Mouse (Mus musculus) telencephalon, adult 2 months (tissue): Measurements from ENCODE around the gene Bmf.
A peak's percentile ranks its signal among the peaks of the same experiment; 100 is the strongest.

Source experiments
- DNase-seq: peaks from one replicate; pipeline ENCODE4 v3.0.0-alpha.2; 2011; ENCODE audit warnings: low read depth, low spot score

The Bmf gene

DNA sequence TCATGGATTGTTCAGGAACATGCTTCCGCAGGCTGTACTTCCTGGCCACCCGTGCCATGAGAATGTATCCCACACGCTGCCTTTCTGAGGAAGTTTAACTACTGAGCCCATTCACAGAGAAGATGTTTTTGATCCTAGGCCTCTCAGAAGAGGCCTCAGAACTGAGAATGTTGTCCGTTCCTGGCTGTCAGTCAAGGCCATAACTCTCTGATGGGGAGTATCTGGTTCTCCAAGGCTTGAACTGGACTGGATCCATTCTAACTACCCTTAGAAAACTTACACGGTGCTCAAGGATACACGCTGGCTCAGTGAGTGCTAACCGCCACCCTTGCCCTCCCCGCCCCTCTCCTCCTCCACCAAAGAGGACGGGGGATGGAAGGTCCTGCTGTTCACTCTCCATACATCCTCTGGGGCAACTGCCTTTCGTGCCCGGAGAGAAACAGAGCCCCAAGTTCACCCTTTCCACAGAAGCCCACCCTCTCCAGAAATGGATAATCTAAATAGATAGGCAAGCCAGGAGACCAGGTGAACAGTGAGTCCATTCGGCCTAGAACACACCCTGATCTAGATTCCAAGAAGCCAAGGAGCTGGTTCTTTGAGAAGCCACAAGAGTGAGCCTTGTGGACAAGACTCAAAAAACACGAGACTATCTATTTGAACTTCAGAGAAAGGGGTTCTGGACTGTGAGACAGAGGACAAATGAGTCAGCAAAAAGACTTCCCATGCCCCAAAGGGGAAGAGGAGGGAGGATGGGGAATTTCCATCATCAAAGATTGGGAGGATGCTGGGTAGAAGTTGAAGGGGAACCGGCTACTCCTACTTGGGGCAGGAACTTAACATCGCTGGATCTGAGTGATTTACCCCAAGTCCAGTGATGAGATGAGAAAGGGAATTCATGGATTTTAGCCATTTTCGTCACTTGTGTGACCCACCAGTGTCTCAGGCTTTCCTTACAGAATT, 36.8 kb downstream of the Bmf start:
- no peak for DNase-seq

DNA sequence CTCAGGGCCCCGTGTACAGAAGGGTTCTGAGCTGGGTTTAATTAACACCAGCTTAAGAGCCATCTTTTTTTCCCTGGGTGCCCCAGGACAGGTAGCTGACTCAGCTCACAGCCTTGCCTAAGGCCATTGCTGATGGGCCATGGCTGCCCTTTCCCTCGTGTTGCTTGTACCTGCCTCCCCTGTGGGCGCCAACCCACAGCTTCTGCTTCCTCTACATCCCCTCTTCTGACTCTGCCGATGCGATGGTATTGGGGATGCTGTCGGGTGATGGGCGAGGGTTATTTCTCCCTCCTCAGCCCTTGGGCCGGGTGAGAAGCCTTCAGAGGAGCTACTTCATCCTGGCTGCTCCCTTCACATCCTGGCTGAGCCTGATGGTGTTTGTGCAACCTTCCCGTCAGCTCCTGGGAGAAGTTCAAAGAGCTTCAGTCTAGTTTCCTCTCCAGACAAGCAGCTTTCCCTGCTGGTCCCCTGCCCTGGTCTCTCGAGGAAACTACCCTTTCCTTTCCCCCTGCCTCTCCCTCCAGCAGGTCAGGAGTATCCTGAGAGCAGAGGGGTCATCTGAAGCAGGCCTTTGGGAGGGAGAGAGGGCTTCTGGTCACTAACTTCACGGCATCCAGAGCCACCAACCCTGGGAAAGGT, 37.6 kb downstream of the Bmf start:
- no peak for DNase-seq

DNA sequence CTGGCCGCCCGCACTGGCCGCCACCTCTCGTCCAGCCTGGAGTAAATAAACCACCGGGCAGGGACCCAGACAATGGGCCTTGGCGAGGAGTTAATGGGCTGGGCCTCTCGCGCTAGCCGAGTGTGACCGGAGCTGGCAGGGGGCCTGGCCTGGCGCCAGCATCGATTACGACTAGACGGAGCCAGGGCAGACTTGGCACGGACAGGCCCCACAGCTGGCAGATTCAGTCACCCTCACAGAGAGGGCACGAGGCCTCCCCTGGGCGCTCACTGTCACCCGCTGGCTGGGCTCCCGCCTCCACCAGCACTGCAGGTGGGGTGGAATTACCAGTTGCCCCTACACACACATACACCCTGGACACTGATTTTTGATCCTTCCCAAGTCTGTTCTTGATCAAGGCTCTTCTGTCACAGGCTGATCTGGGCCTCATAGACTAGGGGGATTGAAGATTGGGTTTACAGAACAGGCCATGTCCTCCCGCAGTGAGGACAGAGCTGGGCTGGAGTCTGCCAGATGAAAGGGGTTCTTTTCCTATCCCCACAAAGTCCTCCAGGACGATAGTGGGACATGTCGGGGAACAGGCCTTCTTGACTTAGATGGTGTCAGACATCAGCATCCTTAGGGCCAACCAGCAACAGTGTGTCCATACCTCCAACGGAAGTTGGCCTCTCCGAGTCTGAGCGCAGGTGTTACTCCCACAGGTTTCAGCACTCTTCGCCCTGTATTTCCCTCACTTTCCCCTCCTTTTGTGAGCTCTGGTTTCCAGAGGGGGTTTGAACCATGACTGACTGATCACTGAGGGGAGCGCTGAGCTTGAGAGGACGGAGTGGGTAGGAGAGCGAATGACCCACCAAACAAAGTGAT, 38.8 kb downstream of the Bmf start:
- DNase-seq = peak; percentile 48

DNA sequence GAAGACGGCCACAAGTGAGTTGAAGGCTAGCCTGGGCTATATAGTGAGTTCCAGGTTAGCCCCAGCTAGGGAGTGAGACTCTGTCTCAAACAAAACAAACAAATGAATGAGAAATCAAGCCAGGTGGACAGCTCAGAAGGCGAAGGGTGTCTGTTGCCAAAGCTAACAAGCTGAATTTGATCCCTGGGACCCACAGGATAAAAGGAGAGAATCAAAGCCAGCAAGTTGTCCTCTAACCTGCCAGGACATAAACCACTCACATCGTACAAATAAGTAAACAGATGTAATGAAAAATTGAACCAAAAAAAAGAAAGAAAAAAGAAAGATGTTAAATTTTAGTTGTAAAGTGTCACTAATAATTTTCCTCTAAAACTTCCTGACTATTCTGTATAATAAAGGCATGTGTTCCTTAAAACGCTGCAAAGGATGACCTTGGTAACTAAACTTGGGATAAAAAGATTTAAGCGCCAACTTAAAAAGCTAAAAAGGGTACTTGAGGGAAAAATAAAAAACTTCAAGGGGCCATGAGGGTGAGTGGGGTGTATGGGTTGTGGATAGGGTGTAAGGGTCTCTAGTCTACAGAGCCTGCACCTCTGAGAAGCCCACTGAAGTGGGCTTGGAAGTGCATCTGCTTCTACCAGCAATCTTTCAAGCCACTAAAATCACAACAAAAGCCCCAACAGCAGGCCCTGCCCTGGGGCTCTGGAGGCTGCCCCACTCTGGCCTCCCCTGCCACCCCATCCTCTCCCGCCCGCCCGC, 39.6 kb downstream of the Bmf start:
- no peak for DNase-seq

DNA sequence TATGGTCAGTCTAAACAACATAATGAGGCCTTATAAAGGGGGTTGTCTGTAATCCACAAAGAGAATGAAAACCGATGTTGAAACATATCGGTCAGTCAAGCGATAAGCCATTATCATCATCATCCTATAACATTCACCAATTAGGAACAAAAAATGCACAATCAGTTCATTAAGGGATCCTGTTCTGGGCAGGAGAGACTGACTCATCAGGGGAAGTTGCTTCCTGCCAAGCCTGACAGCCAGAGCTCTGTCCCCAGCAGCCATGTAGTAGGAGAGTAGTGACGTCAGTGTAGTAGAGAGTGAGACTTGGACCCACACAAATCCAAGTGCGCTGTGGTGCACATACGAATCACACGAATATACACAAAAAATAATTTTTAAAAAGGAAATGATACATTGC, 42.4 kb downstream of the Bmf start:
- DNase-seq = no peak

DNA sequence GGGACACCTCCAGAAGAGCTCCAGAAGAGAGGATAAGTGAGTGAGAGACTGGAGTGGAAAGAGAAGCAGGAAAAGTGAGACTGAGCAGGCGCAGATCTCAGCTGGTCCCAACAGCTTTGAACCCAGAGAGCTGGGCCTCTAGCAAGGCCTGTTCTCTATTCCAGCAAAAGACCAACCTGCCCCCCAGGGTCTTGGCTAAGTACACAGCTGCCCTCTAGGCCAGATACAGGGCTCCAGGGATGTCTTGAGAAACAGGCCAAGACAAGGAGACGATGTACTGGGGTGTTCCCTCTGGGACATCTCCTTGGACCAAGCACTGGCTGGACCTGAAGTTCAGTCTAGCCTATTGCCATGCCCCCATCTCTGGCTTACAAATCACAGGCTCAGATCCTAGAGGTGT, 49.3 kb downstream of the Bmf start:
- no peak for DNase-seq

DNA sequence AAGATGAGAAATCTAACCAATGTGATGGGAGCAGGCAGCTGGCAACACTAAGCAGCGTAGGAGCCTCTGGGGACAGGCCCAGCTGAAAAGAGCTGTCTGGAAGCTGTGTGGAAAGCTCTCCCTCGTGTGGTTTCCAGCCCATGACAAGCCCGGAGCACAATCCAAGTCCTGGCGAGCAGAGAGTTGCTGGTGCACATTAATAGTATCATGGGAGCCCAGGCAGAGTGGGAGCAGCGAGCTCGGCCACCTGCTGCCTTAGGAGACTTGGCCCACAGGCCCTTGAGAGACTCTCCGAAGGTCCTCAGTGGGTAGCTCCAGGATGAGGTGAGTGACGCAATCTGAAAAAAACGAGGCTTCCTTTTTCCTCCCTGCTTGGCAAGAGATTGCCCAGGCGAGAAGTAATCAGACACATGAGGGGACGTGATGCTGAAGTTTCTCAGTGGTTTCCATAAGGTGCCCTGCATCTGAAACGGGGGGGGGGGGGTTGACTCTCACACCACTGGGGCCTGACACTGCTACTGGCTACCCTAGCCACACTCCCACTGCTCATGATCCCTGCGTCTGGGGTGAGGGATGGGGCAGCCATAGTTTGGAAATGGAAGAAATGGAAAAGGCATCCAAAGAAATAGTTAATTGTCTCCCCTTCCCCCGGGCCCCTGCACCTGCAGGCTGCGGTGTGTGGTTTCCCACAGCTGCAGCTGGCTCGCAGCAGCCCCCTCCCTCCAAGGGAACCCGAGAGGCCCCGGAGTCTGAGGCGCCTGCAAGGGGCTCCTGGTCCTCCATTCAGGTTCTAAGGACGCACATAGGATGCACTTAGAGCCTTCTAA, 50.1 kb downstream of the Bmf start:
- no peak for DNase-seq

DNA sequence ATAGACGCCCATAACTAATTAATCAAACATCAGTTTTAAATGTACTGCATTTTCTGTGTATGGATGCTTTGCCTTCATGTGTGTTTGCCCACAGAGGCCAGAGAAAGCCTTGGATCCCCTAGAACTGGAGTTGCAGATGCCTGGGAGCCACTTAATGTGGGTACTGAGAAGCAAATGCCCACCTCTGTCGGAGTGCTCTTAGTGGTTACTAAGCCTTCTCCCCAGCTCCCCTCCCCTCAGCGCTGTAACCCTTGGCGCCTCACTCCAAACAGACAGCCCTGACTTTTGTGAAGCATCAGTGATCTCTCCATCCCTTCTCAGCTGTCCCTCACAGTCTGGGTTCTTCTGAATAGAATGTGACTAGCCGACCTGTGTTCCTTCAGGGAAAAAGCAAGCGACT, 51.0 kb downstream of the Bmf start:
- no peak for DNase-seq

DNA sequence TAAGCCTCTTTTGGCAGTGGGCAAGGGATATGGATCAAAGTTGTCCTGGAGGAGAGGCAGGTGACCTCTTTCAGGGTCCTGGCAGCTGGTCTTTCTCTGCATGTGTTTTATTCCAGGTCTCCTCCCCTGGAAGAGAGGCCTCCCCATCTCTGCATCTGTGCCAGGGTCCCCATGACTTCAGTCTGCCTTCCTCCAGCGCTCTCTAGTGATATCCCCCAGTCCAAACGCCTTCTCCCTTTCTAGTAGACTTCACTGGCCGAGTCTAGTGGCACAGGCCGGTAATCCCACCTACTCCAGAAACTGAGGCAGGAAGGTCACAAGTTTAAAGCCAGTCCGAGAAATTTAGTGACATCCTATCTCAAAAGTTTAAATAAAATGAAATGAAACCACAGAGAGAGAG, 51.6 kb downstream of the Bmf start:
- DNase-seq = no peak

DNA sequence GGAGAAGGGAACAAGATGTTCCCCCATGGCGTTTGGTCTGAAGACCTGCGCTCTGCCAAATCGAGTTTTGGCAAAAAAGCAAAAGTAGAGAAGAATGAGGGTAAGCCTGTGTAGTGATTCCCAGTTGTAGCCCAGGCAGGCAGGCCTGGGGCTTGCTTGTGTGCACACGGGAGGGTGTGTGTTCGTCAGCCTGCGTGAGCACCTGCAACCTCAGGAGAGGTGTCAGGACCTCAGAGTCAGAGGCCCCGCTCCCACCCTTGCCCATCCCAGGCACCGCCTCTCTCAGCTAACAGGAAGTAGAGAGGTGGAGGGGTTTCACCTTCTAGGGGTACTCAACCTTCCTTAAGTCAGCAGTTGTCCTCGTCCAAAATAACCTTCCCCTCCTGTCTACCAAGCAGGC, 54.5 kb downstream of the Bmf start:
- DNase-seq = no peak

DNA sequence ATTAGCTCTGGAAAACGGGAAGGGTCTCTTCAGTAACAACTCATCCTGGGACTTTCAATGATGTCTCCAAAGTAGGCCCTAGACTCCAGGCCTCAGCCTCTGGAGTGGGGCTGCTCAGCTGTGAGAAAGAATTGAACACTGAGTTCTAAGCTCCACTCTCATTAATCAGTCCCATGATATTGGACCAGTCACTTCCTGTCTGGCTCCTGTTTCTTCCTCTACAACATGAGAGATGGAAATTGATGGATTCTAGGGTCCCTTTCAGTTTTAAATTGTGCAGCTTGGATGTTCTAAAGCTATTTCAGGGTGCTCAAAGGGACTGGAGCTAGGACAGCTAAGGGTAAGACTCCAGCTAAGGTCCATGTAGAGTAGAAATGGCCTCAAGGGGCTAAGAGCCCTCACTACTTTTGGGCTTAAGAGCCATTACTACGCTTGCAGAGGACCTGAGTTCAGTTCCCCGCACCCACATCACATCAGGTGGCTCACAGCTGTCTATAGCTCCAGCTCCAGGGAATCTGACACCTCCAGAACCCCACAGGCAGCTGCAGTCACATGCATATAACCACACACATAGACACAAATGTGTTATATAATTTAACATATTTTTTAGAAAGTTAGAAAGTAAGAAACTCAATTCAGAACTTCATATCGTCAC, 57.6 kb downstream of the Bmf start:
- DNase-seq = no peak

DNA sequence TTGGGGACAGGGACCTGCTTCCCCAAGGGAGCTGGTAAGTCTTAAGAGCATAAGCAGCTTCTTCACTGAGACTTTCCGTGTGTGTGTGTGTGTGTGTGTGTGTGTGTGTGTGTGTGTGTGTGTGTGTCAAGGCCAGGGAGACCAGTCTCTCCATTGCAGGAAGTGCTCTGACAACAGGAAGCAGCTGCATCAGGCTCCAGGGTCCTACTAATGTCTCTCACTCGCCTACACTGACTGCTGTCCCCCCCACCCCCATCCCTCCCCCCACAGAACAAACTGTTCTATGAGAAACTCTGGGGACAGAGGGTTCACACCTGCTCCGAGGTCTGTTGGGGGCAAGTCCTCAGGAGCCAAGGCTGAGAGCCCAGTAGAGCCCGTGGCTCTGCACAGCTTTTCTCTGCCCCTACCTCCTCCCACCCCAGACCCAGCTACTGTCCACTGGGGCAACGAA, 58.2 kb downstream of the Bmf start:
- DNase-seq = no peak

DNA sequence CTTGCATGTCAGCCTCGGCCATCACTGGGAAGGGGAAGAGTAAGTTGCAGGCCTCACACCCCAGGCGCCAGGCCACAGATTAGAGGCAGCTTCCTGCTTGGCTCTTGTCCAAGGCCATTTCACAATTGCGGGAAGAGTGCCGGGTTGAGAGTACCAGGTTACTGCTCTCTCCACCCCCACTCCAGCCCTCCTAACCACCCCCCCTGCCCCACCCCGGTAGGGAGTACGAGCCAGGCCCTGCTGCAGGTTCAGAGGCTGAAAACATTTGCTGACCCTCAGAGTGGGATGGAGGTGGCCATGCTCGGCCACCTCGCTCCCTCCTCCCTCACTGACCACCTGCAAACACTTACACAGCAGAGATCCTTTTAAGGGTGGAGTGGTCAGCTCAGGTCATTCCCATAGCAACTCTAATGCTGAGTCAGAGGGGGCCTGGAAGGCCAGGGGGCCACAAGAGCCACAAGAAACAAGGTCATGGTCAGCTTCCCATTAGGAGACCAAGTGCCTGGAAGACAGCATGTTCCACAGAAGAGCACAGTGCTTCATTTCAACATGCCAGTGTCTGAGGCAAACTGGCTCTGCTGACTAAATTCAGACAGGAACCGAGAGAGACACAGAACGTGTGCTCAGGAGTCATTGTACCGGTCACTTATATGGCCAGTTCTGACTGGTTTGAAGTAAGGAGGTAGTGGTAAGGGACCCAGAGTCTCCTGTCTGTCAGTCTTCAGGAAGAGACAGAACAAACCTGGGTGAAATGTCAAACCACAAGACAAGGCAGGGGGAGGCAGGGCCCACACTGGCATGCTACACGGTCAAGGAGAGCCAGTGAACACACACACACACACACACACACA, 59.0 kb downstream of the Bmf start:
- DNase-seq = no peak

DNA sequence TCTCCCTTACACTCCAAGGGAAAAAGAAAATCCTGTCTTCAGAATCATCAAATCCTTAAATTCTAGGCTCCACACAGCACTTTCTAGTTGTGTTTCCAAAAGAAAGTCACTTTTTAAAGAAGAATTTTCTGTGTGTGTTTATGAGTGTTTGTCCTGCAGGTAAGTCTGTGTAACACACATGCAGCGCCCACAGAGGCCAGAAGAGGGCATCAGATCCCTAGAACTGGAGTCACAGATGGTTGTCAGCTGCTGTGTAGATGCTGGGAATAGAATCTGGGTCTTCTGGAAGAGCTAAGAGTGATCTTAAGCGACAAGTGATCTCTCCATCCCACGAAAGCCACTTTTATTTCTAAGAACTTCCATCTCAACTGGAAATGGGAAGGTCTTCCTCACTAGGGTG, 61.7 kb downstream of the Bmf start:
- no peak for DNase-seq

DNA sequence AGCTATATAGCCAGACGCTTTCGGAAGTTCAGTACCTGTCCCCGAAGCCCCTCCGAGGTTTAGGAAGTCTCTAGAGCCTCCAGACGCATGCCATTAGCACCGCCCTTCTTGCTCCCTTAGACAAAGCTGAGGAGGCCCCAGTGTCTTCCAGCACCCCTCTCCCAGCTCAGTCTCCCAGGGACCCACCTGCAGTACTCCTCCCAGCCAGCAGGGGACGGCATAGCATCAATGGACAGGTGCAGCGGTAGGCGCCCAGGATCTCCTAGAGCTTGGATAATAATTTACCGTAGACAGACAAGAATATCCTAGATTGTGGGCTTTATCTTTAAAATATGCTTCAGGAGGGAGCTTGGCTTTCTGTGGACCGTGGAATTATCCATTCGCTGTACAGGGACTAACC, 62.6 kb downstream of the Bmf start:
- no peak for DNase-seq

DNA sequence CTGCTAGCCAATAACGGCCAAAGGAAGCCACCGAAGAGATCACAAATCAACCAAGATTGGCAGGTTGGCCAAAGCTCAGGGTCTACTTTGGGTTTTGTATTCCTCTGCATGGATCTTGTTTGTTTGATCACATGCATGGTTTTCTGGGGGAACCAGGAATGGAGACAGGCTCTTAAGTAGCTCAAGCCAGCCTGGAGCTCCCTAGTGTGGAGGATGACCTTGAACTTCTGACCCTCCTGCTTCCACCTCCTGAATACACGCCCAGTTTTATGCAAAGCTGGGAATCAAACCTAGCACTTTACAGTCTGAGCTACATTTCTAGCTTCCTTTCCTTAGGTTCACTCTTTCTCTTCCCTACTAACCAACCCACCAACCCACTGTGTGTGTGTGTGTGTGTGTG, 64.1 kb downstream of the Bmf start:
- no peak for DNase-seq

DNA sequence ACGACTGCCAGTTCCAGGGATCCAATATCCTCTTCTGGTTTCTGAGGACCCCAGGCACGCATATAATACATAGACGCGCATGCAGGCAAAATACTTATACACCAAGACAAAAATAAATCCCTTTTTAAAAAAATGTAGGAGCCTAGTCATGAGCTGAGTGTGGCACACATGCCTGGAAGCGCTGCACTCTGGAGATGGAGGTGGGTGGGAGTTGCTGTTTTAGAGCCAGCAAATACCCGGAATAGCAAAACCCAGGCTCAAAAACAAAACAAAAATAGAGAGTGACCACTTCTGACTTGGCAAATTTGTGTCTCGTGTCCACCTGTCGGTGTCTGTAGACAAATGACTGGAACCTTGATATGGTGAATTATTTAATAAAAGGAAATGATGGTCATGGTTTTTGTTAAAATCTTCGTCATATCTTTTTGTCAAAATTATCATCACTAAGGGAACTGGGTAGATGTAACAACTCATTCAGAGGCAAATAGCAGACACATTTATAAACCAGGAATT, 65.0 kb downstream of the Bmf start:
- peak; percentile 47 for DNase-seq

DNA sequence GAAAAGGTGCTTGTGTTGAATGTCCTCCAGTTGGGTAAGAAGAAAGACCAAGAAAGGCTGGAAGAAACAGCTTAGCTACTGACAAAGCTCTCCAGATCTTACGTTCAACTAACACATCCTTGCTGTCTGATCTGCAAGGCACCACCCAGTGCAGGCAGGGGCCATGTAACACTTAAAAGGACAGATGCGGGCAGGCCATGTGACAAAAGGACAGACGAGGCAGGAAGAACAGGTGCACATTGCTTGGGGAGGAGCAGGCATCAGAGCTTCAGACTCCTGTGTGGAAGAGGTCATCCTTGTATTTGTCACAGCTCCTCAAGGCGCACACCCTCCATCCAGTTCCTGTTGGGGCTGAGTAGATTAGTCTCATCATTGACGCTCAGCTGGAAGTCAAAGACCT, 66.5 kb downstream of the Bmf start:
- no peak for DNase-seq

DNA sequence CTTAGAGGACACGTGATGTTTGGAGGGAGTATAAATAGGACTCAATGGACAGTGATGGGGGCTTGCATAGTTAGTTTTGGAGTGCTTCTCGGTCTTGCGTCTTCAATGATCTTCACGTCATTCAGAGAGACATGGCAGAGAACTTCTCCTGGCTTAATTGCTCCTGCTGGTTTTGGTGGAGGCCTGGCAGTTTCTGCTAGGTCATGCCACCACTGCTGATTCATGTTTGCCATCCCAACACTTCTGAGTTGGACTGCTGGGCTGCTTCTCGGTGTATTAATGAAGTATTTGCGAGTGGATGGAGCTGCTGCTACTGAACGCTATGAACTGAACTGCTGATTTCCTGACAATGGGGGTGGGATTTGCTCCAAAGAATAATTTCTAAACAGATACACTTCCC, 68.6 kb downstream of the Bmf start:
- DNase-seq = no peak
